Mouse (Mus musculus) G1E (cell line): Measurements from ENCODE around the gene Rpl7a. TPM values are rescaled to one million over a fixed set of nuclear protein-coding genes. Genes with fewer than 3 reads are reported as not detected.
"Not testable (repeated sequence)": the region's sequence is repeated elsewhere in the genome, so short reads cannot be mapped to it uniquely, and the experiment has no call there.

Source experiments
- ATAC-seq: 2 replicates; pipeline ENCODE4 v1.8.0; 2016; ENCODE audit warnings: mild to moderate bottlenecking; ENCODE audit not compliant: insufficient number of reproducible peaks, poor library complexity, low FRiP score, severe bottlenecking; ENCODE audit errors: extremely low read depth
- DNase-seq: peaks from one replicate; pipeline ENCODE4 v3.0.0; 2012; ENCODE audit warnings: low spot score
- H3K27me3 ChIP-seq: 2 replicates; pipeline ENCODE4 v1.6.1; 2012; ENCODE audit warnings: mild to moderate bottlenecking, low read length, inconsistent platforms; ENCODE audit not compliant: insufficient read depth
- H3K36me3 ChIP-seq: replicated peaks from 2 replicates; pipeline ENCODE3; 2012; ENCODE audit warnings: mild to moderate bottlenecking, inconsistent platforms
- H3K4me1 ChIP-seq: 2 replicates; pipeline ENCODE4 v1.6.1; 2012; ENCODE audit warnings: low read depth, low read length, inconsistent platforms, mixed read lengths; ENCODE audit not compliant: insufficient read depth
- H3K4me3 ChIP-seq: 2 replicates; pipeline ENCODE4 v1.5.1; 2012; ENCODE audit warnings: low read depth, mild to moderate bottlenecking, inconsistent platforms, low read length, moderate library complexity, mixed read lengths
- H3K9me3 ChIP-seq: replicated peaks from 2 replicates; pipeline ENCODE4 v1.6.1; 2012; ENCODE audit warnings: inconsistent platforms
- CTCF ChIP-seq: IDR thresholded peaks from 2 replicates; pipeline ENCODE4 v1.5.1; 2012; ENCODE audit warnings: low read depth, low read length, inconsistent platforms, mixed read lengths
- GATA1 ChIP-seq: IDR thresholded peaks from 2 replicates; pipeline ENCODE4 v1.6.1; 2012; ENCODE audit warnings: borderline replicate concordance, low read length, inconsistent platforms, mixed read lengths
- GATA2 ChIP-seq: IDR thresholded peaks from 2 replicates; pipeline ENCODE4 v1.6.1; 2012; ENCODE audit warnings: low read depth, low read length, inconsistent platforms, borderline replicate concordance
- POLR2AphosphoS5 ChIP-seq: IDR thresholded peaks from 2 replicates; pipeline ENCODE4 v1.6.1; 2012; ENCODE audit warnings: low read depth, low read length, inconsistent platforms; ENCODE audit not compliant: insufficient replicate concordance
- TAL1 ChIP-seq: conservative IDR thresholded peaks from 2 replicates; pipeline ENCODE4 v1.6.1; 2012; ENCODE audit warnings: low read depth, low read length, inconsistent platforms, mixed read lengths
- polyA plus RNA-seq: library from polyadenylated mRNA; stranded (reverse); fragments of >175 nt; gene quantifications from 2 replicates; pipeline ENCODE4 v1.2.3, GENCODE M21; 2012
- total RNA-seq, 2 experiments: library from RNA; stranded (forward) in 1 of 2; stranded (reverse) in 1 of 2; fragments of 200-1000 nt in 1 of 2; fragments of >200 nt in 1 of 2; fragmentation: Nextera tagmentation in 1 of 2; gene quantifications; 2 replicates each; pipeline ENCODE4 v1.2.3; 2014 to 2017

Gene Rpl7a
- 1,025 and 1,074 TPM in 2 replicates for total RNA-seq (2014; fragmentation: Nextera tagmentation)
- total RNA-seq (2017) = 2,095 and 2,519 TPM in 2 replicates
- 4,098 and 5,305 TPM in 2 replicates for polyA plus RNA-seq

GRCm38 (mm10) chr2:26910124-26910993, at the start of gene Rpl7a, which contains the start of gene Med22:
TSS of gene Rpl7a (plus strand) at chr2:26910764.
TSS of gene Med22 (minus strand) at chr2:26910677.
- peaks cover 73% of the 10 kb centered on the region for H3K4me1 ChIP-seq
- TF ChIP-seq CTCF (no peak), POLR2AphosphoS5 (no peak), GATA1 (no peak), TAL1 (no peak), GATA2 (no peak)

GRCm38 (mm10) chr2:26862856-26863255, 47.7 kb upstream of the Rpl7a start:
- TF ChIP-seq GATA2 (no peak), POLR2AphosphoS5 (no peak), GATA1 (no peak), CTCF (no peak), TAL1 (no peak)
- no peak for DNase-seq
- Histone ChIP-seq H3K9me3 (no peaks in the 10 kb centered on the region), H3K4me1 (no peaks in the 10 kb centered on the region), H3K36me3 (no peaks in the 10 kb centered on the region), H3K4me3 (no peak overlapping the region), H3K27me3 (peaks cover 11% of the 10 kb centered on the region)
- ATAC-seq = no peak

More at GRCm38 (mm10) chr2:26910124-26910993, at the start of gene Rpl7a, which contains the start of gene Med22:
- Histone ChIP-seq H3K36me3 (peaks cover 82% of the 10 kb centered on the region), H3K27me3 (no peaks in the 10 kb centered on the region), H3K4me3 (peak within 1 kb of the TSS; percentile 99), H3K9me3 (no peaks in the 10 kb centered on the region)
- DNase-seq = peak; percentile 88
- ATAC-seq = peak; percentile 42; the same call in 1 of the 2 replicates

- no peaks in the 10 kb centered on the region for H3K4me1 ChIP-seq
- peaks cover 21% of the 10 kb centered on the region for H3K27me3 ChIP-seq
- ATAC-seq = no peak
- no peaks in the 10 kb centered on the region for H3K9me3 ChIP-seq
- no peaks in the 10 kb centered on the region for H3K36me3 ChIP-seq
- no peak within 1 kb of the TSS; the same call in 1 of the 2 replicates for H3K4me3 ChIP-seq
- TF ChIP-seq POLR2AphosphoS5 (no peak), GATA1 (no peak), GATA2 (no peak), TAL1 (no peak), CTCF (no peak)
- DNase-seq = no peak
These were observed 45.7 kb upstream of the Rpl7a start, which contains the start of gene Abo for GRCm38 (mm10) chr2:26864879-26865278. TSS of gene Abo (minus strand) at chr2:26864979.

- TF ChIP-seq GATA1 = no peak
- TF ChIP-seq POLR2AphosphoS5 = no peak
- no peak for TF ChIP-seq TAL1
- no peak for TF ChIP-seq CTCF
- no peak for TF ChIP-seq GATA2
- Histone ChIP-seq H3K36me3 (no peaks in the 10 kb centered on the region), H3K4me3 (no peak overlapping the region), H3K9me3 (no peaks in the 10 kb centered on the region), H3K27me3 (peaks cover 29% of the 10 kb centered on the region), H3K4me1 (no peaks in the 10 kb centered on the region)
- DNase-seq (no peak), ATAC-seq (no peak)
These were observed 39.9 kb upstream of the Rpl7a start for GRCm38 (mm10) chr2:26870666-26871065.

GRCm38 (mm10) chr2:26878571-26878970, 32.0 kb upstream of the Rpl7a start:
- H3K36me3 ChIP-seq = no peaks in the 10 kb centered on the region
- DNase-seq (no peak), ATAC-seq (no peak)
- no peaks in the 10 kb centered on the region for H3K4me1 ChIP-seq
- H3K4me3 ChIP-seq = no peak overlapping the region
- peaks cover 4% of the 10 kb centered on the region; the same call in 1 of the 2 replicates for H3K9me3 ChIP-seq
- no peak for TF ChIP-seq TAL1
- TF ChIP-seq GATA1 = no peak
- no peak for TF ChIP-seq CTCF
- no peak for TF ChIP-seq GATA2
- no peak for TF ChIP-seq POLR2AphosphoS5
- peaks cover 6% of the 10 kb centered on the region; the same call in 1 of the 2 replicates for H3K27me3 ChIP-seq

- peaks cover 26% of the 10 kb centered on the region for H3K36me3 ChIP-seq
- ATAC-seq, H3K4me3 ChIP-seq, H3K27me3 ChIP-seq, H3K4me1 ChIP-seq, DNase-seq, H3K9me3 ChIP-seq: not testable (repeated sequence)
These were observed 25.0 kb upstream of the Rpl7a start for GRCm38 (mm10) chr2:26885541-26885940.

- not testable (repeated sequence) for H3K4me3 ChIP-seq, ATAC-seq, DNase-seq, H3K9me3 ChIP-seq, H3K4me1 ChIP-seq, H3K27me3 ChIP-seq
- H3K36me3 ChIP-seq = peaks cover 32% of the 10 kb centered on the region
These were observed 24.4 kb upstream of the Rpl7a start for GRCm38 (mm10) chr2:26886170-26886569.
